Mouse (Mus musculus): Measurements from ENCODE around the gene Exoc6b.

DNA sequence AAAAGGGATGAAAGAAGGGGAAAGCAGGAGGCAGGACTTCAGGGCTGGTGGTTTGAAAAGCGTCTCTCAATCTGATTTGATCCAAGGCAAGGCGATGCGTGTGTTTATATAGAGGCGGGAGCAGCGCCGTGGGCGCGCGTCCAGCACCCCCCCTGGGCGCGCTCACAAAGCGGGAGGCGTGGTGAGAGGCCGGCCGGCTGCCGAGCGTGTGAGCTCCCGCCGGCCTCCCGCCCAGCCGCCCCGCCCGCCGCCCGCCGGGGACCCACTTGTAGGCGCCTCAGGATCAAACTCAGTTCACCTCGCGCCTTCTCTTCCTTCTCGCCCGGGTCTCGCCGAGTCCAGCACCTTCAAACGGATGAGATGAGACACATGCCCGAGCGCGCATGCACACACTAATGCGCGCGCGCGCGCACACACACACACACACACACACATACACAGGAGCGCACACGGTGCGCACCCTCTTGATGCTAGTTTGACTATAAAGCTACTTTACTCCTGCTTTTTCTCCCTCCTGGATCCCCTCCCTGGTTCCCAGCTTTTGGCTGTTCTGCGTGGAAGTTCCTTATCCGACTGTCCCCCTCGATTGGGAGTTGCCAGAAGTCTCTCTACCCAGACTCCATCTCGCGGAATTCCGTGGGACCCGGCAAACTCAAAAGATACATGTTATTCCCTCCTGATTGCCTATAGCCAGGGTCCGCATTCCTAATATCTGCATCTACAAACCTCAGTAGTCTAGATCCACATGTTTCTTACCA, 480.2 kb downstream of the Exoc6b start:
- no peak for TF ChIP-seq CTCF (IDR thresholded peaks at IDR 0.05; ENCODE audit: extremely low read depth, insufficient read depth, low read length)
- TF ChIP-seq POLR2A (IDR thresholded peaks at IDR 0.05; ENCODE audit: extremely low read depth, insufficient read depth, low read length), result no peak

Data from cortical plate, adult 2 months (tissue).